Comparison of ENCODE assay signal across 23 mouse cellular contexts in the genomic region with DNA sequence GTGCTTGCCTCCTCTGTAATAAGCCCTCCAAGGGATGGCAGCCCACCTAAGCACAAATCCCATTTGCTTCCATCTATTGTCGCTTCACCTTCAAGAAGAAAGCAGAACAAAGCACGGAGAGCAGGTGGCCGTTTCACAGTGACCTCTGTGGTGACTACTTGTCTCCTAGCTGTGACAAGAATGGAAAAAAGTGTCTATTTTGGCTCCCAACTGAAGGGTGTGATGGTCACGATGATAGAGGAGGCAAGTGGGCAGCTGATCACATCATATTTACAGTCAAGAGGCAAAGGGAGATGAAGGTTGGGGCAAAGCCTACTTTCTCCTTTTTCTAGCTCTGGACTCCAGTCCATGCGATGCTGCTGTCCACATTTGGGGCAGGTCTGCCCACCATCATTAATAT. TPM values are rescaled to one million over a fixed set of nuclear protein-coding genes. Genes with fewer than 3 reads are reported as not detected.
DNase-seq lines count a peak whose midpoint lies in the region; ATAC-seq and TF ChIP-seq lines count a peak whose summit lies in the region.
"Had no signal": no experiment of that assay in that cellular context is flagged by ENCODE, and none has a peak within 500 bp of the region (broad histone marks: within the 10 kb centered on the region; RNA-seq: fewer than 3 reads in every experiment).

No protein-coding gene starts in this region.

- no peak overlapping the region for H3K27ac ChIP-seq in midbrain, embryonic 11.5 days (ENCODE audit: low read depth, low read length)
- no peak overlapping the region for H3K27ac ChIP-seq in midbrain, embryonic 15.5 days
- H3K27ac ChIP-seq in CH12.LX (ENCODE audit: insufficient read depth, low read depth) (no peak overlapping the region), ES-Bruce4 (ENCODE audit: insufficient read depth, low read length) (peak overlapping the region; percentile 95)
- no peak overlapping the region for H3K27ac ChIP-seq in forebrain, embryonic 13.5 days
- H3K27ac ChIP-seq in kidney, adult 2 months (ENCODE audit: insufficient read depth, low read depth, low read length) = no peak overlapping the region
- H3K27ac ChIP-seq: embryonic facial prominence, embryonic 10.5 days; embryonic facial prominence, embryonic 12.5 days had no signal

- TF ChIP-seq CTCF in CH12.LX (conservative IDR thresholded peaks at IDR 0.05 in 1 of 2, IDR thresholded peaks at IDR 0.05 in 1 of 2; ENCODE audit: low read depth in 2 of 2, low read length in 2 of 2) (no peak), ES-Bruce4 (IDR thresholded peaks at IDR 0.05; ENCODE audit: low read depth, low read length) (no peak)
- TF ChIP-seq CTCF in kidney, adult 2 months (conservative IDR thresholded peaks at IDR 0.05; ENCODE audit: insufficient read depth, insufficient read length, low read depth, low read length) = no peak

- H3K4me1 ChIP-seq in midbrain, embryonic 11.5 days (ENCODE audit: control insufficient read depth, insufficient read depth, low read length) = no peaks in the 10 kb centered on the region
- H3K4me1 ChIP-seq in midbrain, embryonic 15.5 days = no peaks in the 10 kb centered on the region
- peaks cover 13 to 26% of the 10 kb centered on the region in 2 experiments for H3K4me1 ChIP-seq in CH12.LX (ENCODE audit: control insufficient read depth in 1 of 2, insufficient read depth in 2 of 2)
- peaks cover 9% of the 10 kb centered on the region for H3K4me1 ChIP-seq in ES-Bruce4 (ENCODE audit: control insufficient read depth, insufficient read depth, low read length)
- no peaks in the 10 kb centered on the region; the same call in 1 of the 2 replicates for H3K4me1 ChIP-seq in forebrain, embryonic 13.5 days
- H3K4me1 ChIP-seq in kidney, adult 2 months (ENCODE audit: control insufficient read depth, insufficient read depth, low read length) = no peaks in the 10 kb centered on the region

- dilution Hi-C loops in CH12.LX (cut with MboI; ENCODE audit: extremely low pct_ligation_motif_present, extremely low pct_unique_long_range_greater_than_20kb, low sequenced_read_pairs) = no loop called here

- H3K4me3 ChIP-seq in midbrain, embryonic 11.5 days (ENCODE audit: low read depth, low read length) = no peak overlapping the region
- H3K4me3 ChIP-seq in midbrain, embryonic 15.5 days = no peak overlapping the region
- H3K4me3 ChIP-seq in CH12.LX (replicated peaks in 1 of 3; ENCODE audit: low read depth in 2 of 3, low read length in 2 of 3, poor library complexity in 1 of 3) = no peak overlapping the region
- H3K4me3 ChIP-seq in ES-Bruce4 (ENCODE audit: low read depth, low read length) = no peak overlapping the region
- no peak overlapping the region for H3K4me3 ChIP-seq in forebrain, embryonic 13.5 days
- no peak overlapping the region for H3K4me3 ChIP-seq in kidney, adult 2 months (ENCODE audit: insufficient read depth, low read depth, low read length)
- H3K4me3 ChIP-seq: embryonic facial prominence, embryonic 10.5 days; embryonic facial prominence, embryonic 12.5 days had no signal

- peak; percentile 54 for TF ChIP-seq EP300 in CH12.LX (IDR thresholded peaks at IDR 0.05; ENCODE audit: low read length)
- no peak for TF ChIP-seq EP300 in ES-Bruce4 (IDR thresholded peaks at IDR 0.05; ENCODE audit: insufficient read depth, low read depth, low read length)

- in situ Hi-C loops in CH12.LX (cut with MboI; ENCODE audit: low pct_ligation_motif_present, low pct_unique_long_range_greater_than_20kb, low sequenced_read_pairs) = no loop called here

- H3K9ac ChIP-seq in midbrain, embryonic 11.5 days (ENCODE audit: low read length) = no peak overlapping the region
- H3K9ac ChIP-seq in midbrain, embryonic 15.5 days = no peak overlapping the region
- H3K9ac ChIP-seq in CH12.LX (ENCODE audit: insufficient read depth, low read depth) (no peak overlapping the region), ES-Bruce4 (ENCODE audit: low read depth, poor library complexity, severe bottlenecking) (no peak overlapping the region)
- no peak overlapping the region for H3K9ac ChIP-seq in forebrain, embryonic 13.5 days
- H3K9ac ChIP-seq: embryonic facial prominence, embryonic 12.5 days had no signal

- no peak for TF ChIP-seq POLR2A in CH12.LX (IDR thresholded peaks at IDR 0.05; ENCODE audit: low read depth, low read length)
- TF ChIP-seq POLR2A in ES-Bruce4 (IDR thresholded peaks at IDR 0.05; ENCODE audit: insufficient read depth, low read length) = no peak
- no peak for TF ChIP-seq POLR2A in kidney, adult 2 months (IDR thresholded peaks at IDR 0.05; ENCODE audit: low read depth, low read length)

- no peaks in the 10 kb centered on the region; the same call in 1 of the 2 replicates for H3K9me3 ChIP-seq in midbrain, embryonic 11.5 days (ENCODE audit: control insufficient read depth, low read length)
- no peaks in the 10 kb centered on the region for H3K9me3 ChIP-seq in midbrain, embryonic 15.5 days
- H3K9me3 ChIP-seq in CH12.LX (replicated peaks; ENCODE audit: low read length) (peaks cover 29% of the 10 kb centered on the region), ES-Bruce4 (replicated peaks; ENCODE audit: control insufficient read depth, insufficient read depth, low read length, poor library complexity, severe bottlenecking) (peaks cover 35% of the 10 kb centered on the region)
- H3K9me3 ChIP-seq in forebrain, embryonic 13.5 days (replicated peaks) = no peaks in the 10 kb centered on the region

- no peaks in the 10 kb centered on the region for H3K36me3 ChIP-seq in midbrain, embryonic 11.5 days (ENCODE audit: control insufficient read depth, insufficient read depth, low read length)
- H3K36me3 ChIP-seq in midbrain, embryonic 15.5 days (replicated peaks) = no peaks in the 10 kb centered on the region
- H3K36me3 ChIP-seq in CH12.LX (replicated peaks in 1 of 2; ENCODE audit: control insufficient read depth in 1 of 2, insufficient read depth in 1 of 2, low read length in 1 of 2) (peaks cover 0 to 1% of the 10 kb centered on the region in 2 experiments), ES-Bruce4 (ENCODE audit: control insufficient read depth, insufficient read depth, low read length, poor library complexity, severe bottlenecking) (no peaks in the 10 kb centered on the region)
- no peaks in the 10 kb centered on the region for H3K36me3 ChIP-seq in forebrain, embryonic 13.5 days (ENCODE audit: poor library complexity, severe bottlenecking)
- H3K36me3 ChIP-seq in kidney, adult 2 months (ENCODE audit: control insufficient read depth, insufficient read depth, low read length) = no peaks in the 10 kb centered on the region
- H3K36me3 ChIP-seq: embryonic facial prominence, embryonic 10.5 days; embryonic facial prominence, embryonic 12.5 days; G1E had no signal

- WGBS in midbrain, embryonic 11.5 days = 86% methylated on average over 5 of the region's 5 CpGs
- WGBS in midbrain, embryonic 15.5 days = 81% methylated on average over 5 of the region's 5 CpGs
- WGBS in forebrain, embryonic 13.5 days = 88% methylated on average over 5 of the region's 5 CpGs
- 86% methylated on average over 5 of the region's 5 CpGs for WGBS in kidney, adult 2 months

- no peaks in the 10 kb centered on the region for H3K79me2 ChIP-seq in CH12.LX (replicated peaks; ENCODE audit: control insufficient read depth, extremely low read depth, insufficient read depth, poor library complexity, severe bottlenecking)

- H3K4me2 ChIP-seq in midbrain, embryonic 11.5 days = no peak overlapping the region
- H3K4me2 ChIP-seq in midbrain, embryonic 15.5 days = no peak overlapping the region
- no peak overlapping the region for H3K4me2 ChIP-seq in CH12.LX (ENCODE audit: insufficient read depth, low read depth, poor library complexity, severe bottlenecking)
- no peak overlapping the region for H3K4me2 ChIP-seq in forebrain, embryonic 13.5 days
- H3K4me2 ChIP-seq: embryonic facial prominence, embryonic 12.5 days had no signal

- no peak for ATAC-seq in midbrain, embryonic 11.5 days (ENCODE audit: low FRiP score)
- ATAC-seq in midbrain, embryonic 15.5 days (replicated peaks) = no peak
- no peak for ATAC-seq in forebrain, embryonic 13.5 days
- ATAC-seq: activated CD4-positive, CD25-positive, alpha-beta regulatory T cell, adult 4 months; CD4-positive, CD25-positive, alpha-beta regulatory T cell, adult 4 months; forebrain, embryonic 14.5 days; forebrain, embryonic 16.5 days; Patski had no signal

- TF ChIP-seq RAD21 in CH12.LX (IDR thresholded peaks at IDR 0.05; ENCODE audit: low read depth, low read length) = no peak

- H3K27me3 ChIP-seq in midbrain, embryonic 11.5 days (ENCODE audit: control insufficient read depth, insufficient read depth, low read length) = no peaks in the 10 kb centered on the region
- H3K27me3 ChIP-seq in midbrain, embryonic 15.5 days (replicated peaks) = no peaks in the 10 kb centered on the region
- H3K27me3 ChIP-seq in CH12.LX (replicated peaks) (no peaks in the 10 kb centered on the region), ES-Bruce4 (ENCODE audit: control insufficient read depth, insufficient read depth, low read length, poor library complexity, severe bottlenecking) (no peaks in the 10 kb centered on the region)
- H3K27me3 ChIP-seq in forebrain, embryonic 13.5 days = no peaks in the 10 kb centered on the region
- H3K27me3 ChIP-seq in kidney, adult 2 months (replicated peaks; ENCODE audit: control insufficient read depth, insufficient read depth, low read length) = no peaks in the 10 kb centered on the region
- H3K27me3 ChIP-seq: embryonic facial prominence, embryonic 12.5 days had no signal

- peak; percentile 51 for DNase-seq in midbrain, embryonic 11.5 days (ENCODE audit: low spot score, missing footprints)
- no peak for DNase-seq in CH12.LX (ENCODE audit: extremely low read depth)
- no peak for DNase-seq in kidney, adult 2 months
- DNase-seq: adrenal gland, adult 8-10 months; adrenal gland, postnatal 14 days; adrenal gland, postnatal 36 days; B cell, adult 2 months; cerebellum, adult 11-12 months; cerebellum, adult 2 months; cerebellum, adult 9-10 months; cerebellum, postnatal 10 days; cerebellum, postnatal 25 days had no signal

RNA-seq across cellular contexts. Expression of gene Rfc5, which starts 7.0 kb away (rescaled TPM):
- 97.7 and 102 TPM in 2 replicates for polyA plus RNA-seq in midbrain, embryonic 11.5 days (2014; fragmentation: Nextera tagmentation; extraction: Ambion mirVana)
- 31.5 and 33.1 TPM in 2 replicates for polyA plus RNA-seq in midbrain, embryonic 15.5 days (2015; fragmentation: Nextera tagmentation; extraction: Ambion mirVana)
- total RNA-seq in CH12.LX (2012; rRNA removed) = 137 and 176 TPM in 2 replicates
- total RNA-seq in CH12.LX (2014; rRNA removed) = 186 and 188 TPM in 2 replicates
- 191 and 221 TPM in 2 replicates for polyA plus RNA-seq in CH12.LX (2012; ENCODE audit: insufficient read length, low read depth)
- 146 and 158 TPM in 2 replicates for polyA plus RNA-seq in ES-Bruce4 (2011; ENCODE audit: insufficient read depth, insufficient read length, low read depth, missing spikeins)
- polyA plus RNA-seq in forebrain, embryonic 13.5 days (2015; fragmentation: Nextera tagmentation; extraction: Ambion mirVana) = 68.3 and 90.8 TPM in 2 replicates
- 12.9 and 13.0 TPM in 2 replicates for polyA plus RNA-seq in kidney, adult 2 months (2012; rRNA removed)

RNA-seq across cellular contexts. Expression of gene Ksr2, which starts 18.0 kb away (rescaled TPM):
- 0.90 and 1.3 TPM in 2 replicates for polyA plus RNA-seq in midbrain, embryonic 11.5 days (2014; fragmentation: Nextera tagmentation; extraction: Ambion mirVana)
- polyA plus RNA-seq in midbrain, embryonic 15.5 days (2015; fragmentation: Nextera tagmentation; extraction: Ambion mirVana) = 10.2 TPM in 2 replicates
- total RNA-seq in CH12.LX (2012; rRNA removed) = 1.3 and 1.9 TPM in 2 replicates
- total RNA-seq in CH12.LX (2014; rRNA removed) = 0.26 and 0.36 TPM in 2 replicates
- polyA plus RNA-seq in CH12.LX (2012; ENCODE audit: insufficient read length, low read depth) = 1.0 and 1.2 TPM in 2 replicates
- polyA plus RNA-seq in ES-Bruce4 (2011; ENCODE audit: insufficient read depth, insufficient read length, low read depth, missing spikeins) = 1.3 and 1.6 TPM in 2 replicates
- 2.5 and 3.2 TPM in 2 replicates for polyA plus RNA-seq in forebrain, embryonic 13.5 days (2015; fragmentation: Nextera tagmentation; extraction: Ambion mirVana)
- 1.6 and 1.9 TPM in 2 replicates for polyA plus RNA-seq in kidney, adult 2 months (2012; rRNA removed)
- polyA plus RNA-seq: G1E, Patski had no signal

RNA-seq across cellular contexts. Expression of gene Wsb2, which starts 38.7 kb away (rescaled TPM):
- polyA plus RNA-seq in midbrain, embryonic 11.5 days (2014; fragmentation: Nextera tagmentation; extraction: Ambion mirVana) = 72.7 and 84.2 TPM in 2 replicates
- polyA plus RNA-seq in midbrain, embryonic 15.5 days (2015; fragmentation: Nextera tagmentation; extraction: Ambion mirVana) = 290 and 311 TPM in 2 replicates
- total RNA-seq in CH12.LX (2012; rRNA removed) = 41.7 and 43.6 TPM in 2 replicates
- total RNA-seq in CH12.LX (2014; rRNA removed) = 30.6 and 36.1 TPM in 2 replicates
- 34.8 and 44.2 TPM in 2 replicates for polyA plus RNA-seq in CH12.LX (2012; ENCODE audit: insufficient read length, low read depth)
- polyA plus RNA-seq in ES-Bruce4 (2011; ENCODE audit: insufficient read depth, insufficient read length, low read depth, missing spikeins) = 49.5 and 56.1 TPM in 2 replicates
- polyA plus RNA-seq in forebrain, embryonic 13.5 days (2015; fragmentation: Nextera tagmentation; extraction: Ambion mirVana) = 86.2 and 99.0 TPM in 2 replicates
- 205 and 234 TPM in 2 replicates for polyA plus RNA-seq in kidney, adult 2 months (2012; rRNA removed)
